Mouse (Mus musculus) frontal cortex, postnatal 14 days (tissue): Measurements from ENCODE around the gene Dlg1.

ENCODE experiments used
- DNase-seq, 2 experiments: peaks; one replicate each; pipeline ENCODE4 v3.0.0; 2022; ENCODE audit warnings: low spot score in 2 of 2

Gene Dlg1

GRCm38 (mm10) chr16:31663379-31664286 is at the start of gene Dlg1:
Gene Dlg1 (plus strand): TSS chr16:31663443.
- DNase-seq = peak; percentile 47 to 68

- DNase-seq = no peak
Observed at GRCm38 (mm10) chr16:31616382-31616781, 46.9 kb upstream of the Dlg1 start.

DNA sequence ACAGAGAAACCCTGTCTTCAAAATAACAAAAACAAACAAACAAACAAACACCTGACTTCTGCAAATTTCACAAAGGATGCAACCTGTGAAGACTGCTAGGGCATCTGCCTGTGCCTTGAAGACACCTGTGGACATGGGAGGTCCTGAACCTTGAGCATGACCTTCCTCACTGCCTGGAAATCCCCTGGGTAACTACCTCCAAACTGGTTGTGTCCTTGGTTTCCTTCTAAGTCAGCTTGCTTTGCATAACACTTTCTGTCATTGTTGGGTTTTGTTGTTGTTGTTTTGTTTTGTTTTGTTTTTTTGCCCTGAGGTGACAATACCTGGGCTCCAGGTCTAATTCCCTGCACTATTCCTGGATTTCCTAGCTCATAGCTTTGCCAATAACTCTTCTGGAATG is 46.1 kb upstream of the Dlg1 start:
- no peak for DNase-seq

GRCm38 (mm10) chr16:31617823-31618371 is 45.3 kb upstream of the Dlg1 start:
- DNase-seq = peak in 1 of 2 experiments; percentile 18

DNA sequence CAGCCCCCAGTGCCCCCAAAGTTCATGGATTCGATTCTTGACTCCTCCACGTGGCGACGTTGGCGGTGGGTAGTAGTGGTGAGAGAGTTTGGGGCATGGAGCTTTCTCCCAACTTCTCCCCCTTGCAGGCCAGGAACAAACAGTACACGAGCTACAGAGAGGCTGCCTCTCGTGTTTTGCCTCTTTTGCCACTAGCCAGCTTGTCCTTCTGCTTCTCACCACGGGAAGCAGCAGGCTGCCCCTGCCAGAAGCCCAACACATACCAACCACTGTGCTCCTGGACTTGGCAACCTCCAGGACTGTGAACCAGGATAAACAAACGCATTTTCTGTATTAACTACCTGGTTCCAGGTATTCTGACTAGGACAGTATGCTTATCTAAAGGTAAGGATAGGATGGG is 44.6 kb upstream of the Dlg1 start:
- no peak for DNase-seq

GRCm38 (mm10) chr16:31619675-31620335 is 43.4 kb upstream of the Dlg1 start:
- no peak for DNase-seq

DNA sequence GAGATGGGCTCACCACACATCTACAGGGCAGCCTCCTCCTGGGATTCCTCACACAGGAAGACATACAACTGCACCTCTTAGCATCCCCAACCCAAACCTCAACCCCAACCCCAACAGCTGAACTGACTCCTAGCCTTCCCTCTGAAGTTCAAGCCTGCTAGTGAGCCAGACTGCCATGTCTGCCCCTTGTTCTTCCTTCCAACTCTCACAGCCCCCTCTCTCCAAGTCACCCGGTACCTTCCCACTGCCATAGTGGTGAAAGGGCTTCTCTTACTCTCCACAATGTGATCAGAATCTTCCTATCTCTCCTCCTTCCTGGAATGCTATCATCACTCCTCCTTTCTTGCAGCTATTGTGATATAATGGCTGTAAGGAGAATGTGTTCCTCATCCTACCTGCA is 40.9 kb upstream of the Dlg1 start:
- DNase-seq = no peak

DNA sequence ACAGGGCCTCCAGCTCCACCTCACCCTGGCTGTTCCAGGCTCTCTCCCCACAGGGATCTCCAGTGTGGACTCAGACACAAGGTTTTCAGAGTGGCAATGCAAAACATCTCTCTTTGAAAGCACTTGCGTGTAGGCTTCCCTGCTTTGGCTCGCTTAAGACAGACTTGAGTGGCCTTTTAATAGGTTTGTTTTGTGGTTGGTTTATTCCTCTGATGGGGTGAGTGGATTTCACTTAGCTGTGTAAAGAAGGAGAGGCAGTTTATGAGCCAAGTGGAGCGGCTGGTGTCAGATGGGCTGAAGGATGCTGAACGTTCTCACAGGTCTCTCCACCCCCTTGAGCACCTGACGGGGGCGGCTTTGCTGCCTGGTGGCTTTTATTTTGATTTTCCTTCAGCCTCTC is 40.1 kb upstream of the Dlg1 start:
- DNase-seq = no peak

- DNase-seq = no peak
Observed at GRCm38 (mm10) chr16:31624749-31625148, 38.5 kb upstream of the Dlg1 start.

- DNase-seq = no peak
Observed at GRCm38 (mm10) chr16:31626331-31626730, 36.9 kb upstream of the Dlg1 start.

- DNase-seq = no peak
Observed at GRCm38 (mm10) chr16:31630381-31630780, 32.9 kb upstream of the Dlg1 start.

DNA sequence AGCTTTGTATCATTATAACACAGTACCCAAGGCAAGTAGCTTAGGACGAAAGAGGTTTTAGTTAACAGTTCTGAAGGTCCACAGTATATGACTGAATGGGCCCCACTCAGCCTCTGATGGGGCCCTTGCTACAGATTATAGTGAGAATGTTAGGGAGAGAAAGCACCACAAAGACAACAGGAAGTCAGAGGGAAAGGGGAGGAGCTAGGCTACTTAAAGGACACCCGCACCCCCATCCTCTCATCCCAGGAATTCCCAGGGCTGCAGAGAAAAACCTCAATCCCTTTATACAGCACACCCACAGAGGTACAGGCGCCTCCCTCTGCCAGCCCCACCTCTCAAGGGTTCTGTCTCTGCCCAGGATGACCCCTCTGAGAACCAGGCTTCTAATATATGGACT is 32.2 kb upstream of the Dlg1 start:
- DNase-seq = no peak

DNA sequence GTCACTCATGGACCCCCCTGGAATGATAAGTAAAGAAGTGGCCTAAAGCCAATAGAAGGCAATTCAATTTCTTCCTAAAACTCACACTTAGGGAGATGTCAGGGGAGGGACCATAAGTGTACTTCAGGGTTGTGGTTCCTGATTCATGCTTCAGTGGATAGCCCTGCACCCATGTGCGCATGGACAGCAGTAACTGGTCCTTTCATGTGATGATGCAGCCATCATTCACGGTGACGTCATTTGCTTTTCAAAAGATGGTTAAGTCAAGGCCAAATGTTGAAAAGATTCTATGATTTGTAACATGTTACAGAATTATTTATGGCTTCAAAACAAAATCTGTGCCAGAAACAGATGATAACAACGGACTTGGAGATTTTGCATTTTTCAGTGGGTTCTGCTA is 28.9 kb upstream of the Dlg1 start:
- no peak for DNase-seq

GRCm38 (mm10) chr16:31638393-31638792 is 24.9 kb upstream of the Dlg1 start:
- DNase-seq = no peak

GRCm38 (mm10) chr16:31639946-31640345 is 23.3 kb upstream of the Dlg1 start:
- DNase-seq = no peak

DNA sequence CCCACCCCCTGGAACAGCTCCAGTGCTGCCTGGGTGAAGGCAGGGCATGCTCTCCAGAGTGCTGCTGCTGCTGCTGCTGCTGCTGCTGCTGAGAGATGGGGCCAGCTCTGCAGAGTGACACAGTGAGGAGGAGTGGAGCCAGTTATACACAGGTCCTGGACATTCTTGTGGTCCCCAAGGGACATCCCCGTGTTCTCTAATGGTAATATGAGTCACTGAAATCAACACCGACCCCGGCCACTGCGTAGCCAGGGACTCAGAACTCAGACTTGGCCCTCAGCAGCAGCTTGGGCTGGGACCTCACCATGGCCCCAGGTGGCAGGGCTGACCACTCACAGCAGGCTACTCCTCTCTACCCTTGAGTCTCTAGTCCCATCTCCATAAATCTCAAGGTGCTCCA is 21.5 kb upstream of the Dlg1 start:
- DNase-seq = no peak

DNA sequence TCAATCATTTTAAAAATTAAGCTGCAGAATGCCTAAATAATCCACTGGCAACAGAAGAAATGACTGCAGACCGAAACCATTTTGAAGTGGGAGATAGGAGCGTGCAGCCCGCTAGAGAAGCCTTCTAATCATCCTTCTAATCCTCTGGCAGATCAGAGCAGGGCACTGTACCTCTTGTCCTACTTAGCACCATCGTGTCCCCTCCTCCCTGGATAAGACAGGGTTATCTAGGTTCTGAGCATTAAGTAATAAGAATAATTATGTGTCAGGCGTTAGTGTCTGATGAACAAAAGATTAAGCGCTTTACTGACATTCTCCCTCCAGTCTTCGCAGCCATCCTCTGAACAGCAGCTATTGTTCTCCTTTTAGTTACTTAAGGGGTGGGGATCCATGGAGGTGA is 16.0 kb upstream of the Dlg1 start:
- DNase-seq = no peak

DNA sequence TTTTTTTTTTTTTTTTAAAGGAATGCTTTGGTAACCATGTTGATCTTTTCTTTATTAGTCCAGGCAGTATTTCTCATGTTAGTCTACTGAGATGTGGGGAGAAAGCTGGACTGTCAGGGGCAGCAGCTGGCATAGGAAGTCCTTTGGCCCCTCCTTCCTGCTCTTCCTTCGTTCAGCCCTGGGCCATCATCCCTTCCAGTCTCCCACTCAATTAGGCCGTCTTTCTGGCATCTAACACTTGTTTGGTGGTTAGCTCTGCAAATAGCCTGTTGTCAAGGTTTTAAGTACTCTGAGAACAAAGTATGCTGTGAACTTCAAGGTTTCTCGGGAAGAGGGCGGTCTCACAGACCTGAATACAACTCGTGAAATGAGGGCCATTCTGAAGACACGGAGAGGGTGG is 12.5 kb upstream of the Dlg1 start:
- DNase-seq = no peak

- no peak for DNase-seq
Observed at GRCm38 (mm10) chr16:31651541-31651940, 11.7 kb upstream of the Dlg1 start.

DNA sequence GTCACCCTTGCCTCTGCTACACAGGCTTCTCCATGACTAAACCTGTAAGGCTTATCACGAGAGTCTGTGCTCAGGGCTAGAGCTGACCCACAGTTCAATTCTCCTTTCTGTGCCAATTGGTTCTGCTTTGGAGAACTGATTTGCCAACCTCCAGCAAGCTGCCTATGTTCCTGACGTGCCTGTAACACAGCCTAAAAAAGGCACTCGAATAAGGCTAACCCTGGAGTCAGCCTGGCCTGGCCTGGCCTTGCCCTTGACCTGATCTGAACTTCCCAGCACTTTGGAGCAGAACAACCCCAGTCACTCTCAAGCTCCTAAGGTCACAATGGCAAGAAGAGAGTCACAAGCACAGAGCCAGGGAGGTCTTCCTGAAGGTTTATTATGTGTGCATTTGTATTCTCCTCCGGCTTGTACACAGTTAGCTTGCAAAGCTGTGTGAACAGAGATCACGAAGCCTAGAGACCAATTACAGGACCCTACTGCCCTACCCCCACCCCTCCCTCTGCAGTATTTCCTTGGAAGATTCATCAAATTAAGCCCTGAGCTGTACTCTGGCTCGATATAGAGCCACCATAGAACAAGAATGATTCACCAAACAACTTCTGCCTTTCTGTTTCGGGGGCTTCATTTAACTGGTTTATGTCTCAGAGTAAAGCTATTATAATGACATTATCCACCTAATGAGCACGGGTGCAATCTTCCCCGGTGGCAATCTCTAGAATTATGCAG is 11.0 kb upstream of the Dlg1 start:
- no peak for DNase-seq

DNA sequence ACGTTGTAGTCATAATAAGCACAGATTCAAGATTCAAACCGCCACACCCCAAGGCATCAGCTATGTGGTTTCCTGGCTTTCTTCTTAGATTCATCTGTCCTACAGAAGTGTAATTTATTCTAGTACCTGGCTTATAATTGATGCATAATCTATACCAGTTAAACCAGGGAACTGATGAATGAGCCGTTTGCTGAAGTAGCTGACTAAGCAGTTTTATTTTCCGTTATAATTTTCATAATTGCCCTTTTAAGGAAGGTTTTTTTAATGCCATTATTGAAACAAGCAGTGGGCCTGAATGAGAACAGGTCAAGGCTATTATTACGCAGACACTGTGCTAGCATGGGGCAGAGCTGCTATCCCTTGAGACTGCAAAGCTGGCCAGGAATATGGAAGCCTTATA is 9.6 kb upstream of the Dlg1 start:
- no peak for DNase-seq

- no peak for DNase-seq
Observed at GRCm38 (mm10) chr16:31654021-31654420, 9.2 kb upstream of the Dlg1 start.
